Mouse (Mus musculus): ENCODE measurements around the gene Olfr1107.

DNA sequence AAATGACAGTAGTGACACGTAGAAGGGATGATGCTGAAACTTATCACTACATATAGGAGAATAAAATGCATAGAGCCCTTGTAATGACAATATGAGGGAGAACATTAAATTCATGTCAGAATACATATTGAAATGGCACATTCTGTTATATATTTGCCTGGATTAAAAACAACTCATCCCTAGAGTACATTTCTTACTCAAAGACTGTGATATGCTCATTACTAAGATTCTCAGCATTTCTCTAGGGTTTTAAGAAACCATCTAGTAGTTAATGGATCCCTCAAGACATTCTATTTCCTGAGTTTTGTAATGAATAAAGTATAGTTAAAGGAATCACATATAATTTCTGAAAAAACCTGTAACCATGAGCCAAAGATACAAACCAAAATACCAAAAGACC is 23.4 kb downstream of the Olfr1107 start, which contains the start of gene Olfr1106:
- TF ChIP-seq CTCF (IDR thresholded peaks at IDR 0.05; ENCODE audit: borderline replicate concordance, insufficient read depth, low read length) (no peak), POLR2A (IDR thresholded peaks at IDR 0.05; ENCODE audit: low read depth, low read length) (no peak)
